Comparison of ENCODE assay signal across 8 mouse cellular contexts in genomic region chr10:111009641-111010479, GRCm38 (mm10). TPM values are rescaled to one million over a fixed set of nuclear protein-coding genes. Genes with fewer than 3 reads are reported as not detected.
DNase-seq lines count a peak whose midpoint lies in the region; ATAC-seq lines count a peak whose summit lies in the region.

Gene Zdhhc17, minus strand, starts transcription at chr10:111010140.

- peak; percentile 85 for ATAC-seq in inflammation-experienced regulatory T-cells, adult 6 months
- peak; percentile 72 for ATAC-seq in megakaryocyte progenitor cell, adult 5-6 weeks (replicated peaks; ENCODE audit: poor library complexity)

- peak; percentile 88 to 89 for DNase-seq in adrenal gland, adult 18-20 months (ENCODE audit: low spot score in 2 of 2)
- DNase-seq in embryo, embryonic 10.5 days (ENCODE audit: low spot score): peak; percentile 93
- DNase-seq in gastrocnemius, postnatal 14 days: peak; percentile 90
- peak; percentile 81 to 92 for DNase-seq in left cerebral cortex, postnatal 10 days (ENCODE audit: extremely low spot score in 1 of 2, low spot score in 2 of 2)
- DNase-seq in right cerebral cortex, postnatal 10 days (ENCODE audit: low spot score in 2 of 2): peak; percentile 93 to 94
- DNase-seq in urinary bladder, postnatal 14 days (ENCODE audit: low spot score): peak; percentile 86

- intact Hi-C loops in gastrocnemius, postnatal 14 days (cut with DNase I; ENCODE audit: low total_unique reads): no loop called here
- intact Hi-C loops in left cerebral cortex, postnatal 10 days (cut with DNase I): loop anchor here (10.0 kb wide), 1 partner anchor 85 kb away; no protein-coding TSS in a partner anchor

RNA-seq across cellular contexts. Expression of gene Zdhhc17, which starts in this region (rescaled TPM):
- 10 to 100 TPM; 28.4 to 31.6 TPM for total RNA-seq in adrenal gland, adult 18-20 months (2021)
- 10 to 100 TPM; 20.7 to 22.6 TPM for total RNA-seq in gastrocnemius, postnatal 14 days (2021)
- 10 to 100 TPM; 12.5 to 23.8 (median 19.7) TPM for polyA plus RNA-seq in inflammation-experienced regulatory T-cells, adult 6 months (2017; shearing (Covaris generic))
- total RNA-seq in left cerebral cortex, postnatal 10 days (2021): 10 to 100 TPM; 82.5 to 88.4 TPM
- 16.3 and 25.2 TPM in 2 replicates for total RNA-seq in megakaryocyte progenitor cell, adult 5-6 weeks (2015)
- 15.9 and 21.5 TPM in 2 replicates for total RNA-seq in megakaryocyte progenitor cell, adult 5-6 weeks (2017)

Comparison
In these comparisons a context has a peak if more than half of its experiments do, and no peak if none do; other contexts are left out.
1. Peak in every context shown above with its lines: DNase-seq and ATAC-seq.